ENCODE assay signal across 22 mouse cellular contexts in genomic region chr17:48847890-48848289, GRCm38 (mm10).
DNase-seq lines count a peak whose midpoint lies in the region; ATAC-seq and TF ChIP-seq lines count a peak whose summit lies in the region.
"Had no signal": no experiment of that assay in that cellular context is flagged by ENCODE, and none has a peak within 500 bp of the region (broad histone marks: within the 10 kb centered on the region; RNA-seq: fewer than 3 reads in every experiment).

No protein-coding gene starts in this region.

- no peak overlapping the region for H3K27ac ChIP-seq in midbrain, embryonic 13.5 days
- H3K27ac ChIP-seq in midbrain, postnatal 0 days (ENCODE audit: low read depth, low read length): no peak overlapping the region
- no peak overlapping the region for H3K27ac ChIP-seq in midbrain, embryonic 15.5 days
- H3K27ac ChIP-seq: embryonic facial prominence, embryonic 13.5 days; forebrain, embryonic 13.5 days; heart, embryonic 10.5 days; hindbrain, embryonic 15.5 days had no signal

- H3K9me3 ChIP-seq in midbrain, embryonic 13.5 days: no peaks in the 10 kb centered on the region
- H3K9me3 ChIP-seq in midbrain, postnatal 0 days (ENCODE audit: low read length): no peaks in the 10 kb centered on the region
- no peaks in the 10 kb centered on the region for H3K9me3 ChIP-seq in midbrain, embryonic 15.5 days
- H3K9me3 ChIP-seq: embryonic facial prominence, embryonic 13.5 days; forebrain, embryonic 13.5 days; heart, embryonic 10.5 days had no signal

- H3K9ac ChIP-seq in midbrain, embryonic 13.5 days (replicated peaks): no peak overlapping the region
- H3K9ac ChIP-seq in midbrain, postnatal 0 days (replicated peaks; ENCODE audit: low read length, poor library complexity, severe bottlenecking): no peak overlapping the region
- no peak overlapping the region for H3K9ac ChIP-seq in midbrain, embryonic 15.5 days
- H3K9ac ChIP-seq: embryonic facial prominence, embryonic 13.5 days; forebrain, embryonic 13.5 days; hindbrain, embryonic 15.5 days had no signal

- peak; percentile 19 for DNase-seq in heart, adult 11 months
- no peak for DNase-seq in heart, postnatal 25 days (ENCODE audit: low spot score)
- DNase-seq in midbrain, postnatal 0 days (ENCODE audit: low spot score): no peak
- DNase-seq in retina, embryonic 14.5 days (ENCODE audit: low spot score): peak; percentile 35
- no peak for DNase-seq in spleen, postnatal 36 days (ENCODE audit: low spot score in 2 of 2)
- no peak for DNase-seq in layer of hippocampus, adult 9-10 months (ENCODE audit: low spot score)
- DNase-seq: adrenal gland, postnatal 36 days; cerebellum, adult 11-12 months; cerebellum, adult 9-10 months; cerebellum, postnatal 25 days; gastrocnemius, postnatal 36 days; heart, adult 18-20 months; heart, postnatal 10 days had no signal

- H3K36me3 ChIP-seq in midbrain, embryonic 13.5 days: no peaks in the 10 kb centered on the region
- H3K36me3 ChIP-seq in midbrain, postnatal 0 days (ENCODE audit: insufficient read depth, low read length): no peaks in the 10 kb centered on the region
- no peaks in the 10 kb centered on the region for H3K36me3 ChIP-seq in midbrain, embryonic 15.5 days (replicated peaks)
- H3K36me3 ChIP-seq: embryonic facial prominence, embryonic 13.5 days; heart, embryonic 10.5 days; hindbrain, embryonic 15.5 days had no signal

- WGBS in midbrain, embryonic 13.5 days: 42% methylated on average over 7 of the region's 7 CpGs
- 36% methylated on average over 7 of the region's 7 CpGs for WGBS in midbrain, postnatal 0 days
- WGBS in midbrain, embryonic 15.5 days: 43% methylated on average over 7 of the region's 7 CpGs

- peaks cover 13% of the 10 kb centered on the region for H3K4me1 ChIP-seq in midbrain, embryonic 13.5 days (replicated peaks)
- H3K4me1 ChIP-seq in midbrain, postnatal 0 days (ENCODE audit: insufficient read depth, low read length): no peaks in the 10 kb centered on the region
- peaks cover 7% of the 10 kb centered on the region; the same call in 1 of the 2 replicates for H3K4me1 ChIP-seq in midbrain, embryonic 15.5 days
- H3K4me1 ChIP-seq: embryonic facial prominence, embryonic 13.5 days; heart, embryonic 10.5 days had no signal

- intact Hi-C loops in heart, postnatal 25 days (cut with DNase I): no loop called here

- TF ChIP-seq CTCF in midbrain, postnatal 0 days (IDR thresholded peaks at IDR 0.05): no peak

- 0 out of 2 replicates have a peak, but pooled peaks have one; percentile 50 for ATAC-seq in midbrain, embryonic 13.5 days
- ATAC-seq in midbrain, postnatal 0 days (ENCODE audit: low FRiP score): no peak
- ATAC-seq in midbrain, embryonic 15.5 days (replicated peaks): peak; percentile 52; the same call in 1 of the 2 replicates
- ATAC-seq: activated CD4-positive, CD25-positive, alpha-beta regulatory T cell, adult 4 months; forebrain, embryonic 13.5 days; Patski had no signal

- H3K27me3 ChIP-seq in midbrain, embryonic 13.5 days: no peaks in the 10 kb centered on the region
- H3K27me3 ChIP-seq in midbrain, postnatal 0 days (ENCODE audit: insufficient read depth, low read length): no peaks in the 10 kb centered on the region
- H3K27me3 ChIP-seq in midbrain, embryonic 15.5 days (replicated peaks): no peaks in the 10 kb centered on the region
- H3K27me3 ChIP-seq: CH12.LX; embryonic facial prominence, embryonic 13.5 days; forebrain, embryonic 13.5 days; hindbrain, embryonic 15.5 days; Patski had no signal

- H3K4me3 ChIP-seq in midbrain, embryonic 13.5 days (replicated peaks): no peak overlapping the region
- no peak overlapping the region for H3K4me3 ChIP-seq in midbrain, postnatal 0 days (ENCODE audit: low read depth, low read length)
- H3K4me3 ChIP-seq in midbrain, embryonic 15.5 days: no peak overlapping the region
- H3K4me3 ChIP-seq: embryonic facial prominence, embryonic 13.5 days; forebrain, embryonic 13.5 days; heart, embryonic 10.5 days; hindbrain, embryonic 15.5 days had no signal

- H3K4me2 ChIP-seq in midbrain, embryonic 13.5 days (replicated peaks): no peak overlapping the region
- no peak overlapping the region for H3K4me2 ChIP-seq in midbrain, postnatal 0 days (ENCODE audit: low read depth, low read length, poor library complexity, severe bottlenecking)
- no peak overlapping the region for H3K4me2 ChIP-seq in midbrain, embryonic 15.5 days
- H3K4me2 ChIP-seq: embryonic facial prominence, embryonic 13.5 days; forebrain, embryonic 13.5 days; hindbrain, embryonic 15.5 days had no signal

Comparison
In these comparisons a context has a peak if more than half of its experiments do, and no peak if none do; other contexts are left out.
1. DNase-seq: peak in heart, adult 11 months (single experiment) and retina, embryonic 14.5 days (single experiment); none in heart, postnatal 25 days (single experiment), midbrain, postnatal 0 days (single experiment), spleen, postnatal 36 days (0 of 2) and layer of hippocampus, adult 9-10 months (single experiment).